Mouse (Mus musculus) testis, adult 2 months (tissue): ENCODE data around the gene Sdc4.

Experiments
- CTCF ChIP-seq: fragments of 200-500 bp; IDR thresholded peaks from 2 replicates; pipeline ENCODE4 v1.5.1; 2012; ENCODE audit warnings: low read depth, mild to moderate bottlenecking, inconsistent platforms, low read length, moderate library complexity; ENCODE audit not compliant: control insufficient read depth, insufficient read depth, insufficient replicate concordance
- POLR2A ChIP-seq: fragments of 200-500 bp; IDR thresholded peaks from 2 replicates; pipeline ENCODE4 v1.6.1; 2012; ENCODE audit warnings: low read depth, mild to moderate bottlenecking, inconsistent platforms, low read length, moderate library complexity; ENCODE audit not compliant: control insufficient read depth

- TF ChIP-seq POLR2A (no peak), CTCF (no peak)
Measured at GRCm38 (mm10) chr2:164428451-164428850, 15.2 kb downstream of the Sdc4 start.
